Mouse (Mus musculus) cerebellum, postnatal 36 days (tissue): ENCODE data around the gene Nt5c2.

Experiments used
- DNase-seq, 2 experiments: peaks; one replicate each; pipeline ENCODE4 v3.0.0; 2021 to 2022; ENCODE audit warnings: mixed read lengths in 2 of 2

Nt5c2 gene

GRCm38 (mm10) chr19:47014447-47015381, at the start of gene Nt5c2, which contains the start of gene Ina:
Gene Nt5c2, minus strand, starts transcription at chr19:47015153.
Gene Ina, plus strand, starts transcription at chr19:47014698.
- peak; percentile 85 to 90 for DNase-seq

GRCm38 (mm10) chr19:47057684-47058083, 42.7 kb upstream of the Nt5c2 start:
- no peak for DNase-seq

- no peak for DNase-seq
Measured at GRCm38 (mm10) chr19:47053471-47053870, 38.5 kb upstream of the Nt5c2 start.

- DNase-seq, result no peak
Measured at GRCm38 (mm10) chr19:47052927-47053326, 38.0 kb upstream of the Nt5c2 start.

- DNase-seq, result peak; percentile 88 to 89
Measured at GRCm38 (mm10) chr19:47050271-47051032, 35.5 kb upstream of the Nt5c2 start, which contains the start of gene Pcgf6. Gene Pcgf6, minus strand, starts transcription at chr19:47050906.

- DNase-seq, result no peak
Measured at GRCm38 (mm10) chr19:47049840-47050239, 34.9 kb upstream of the Nt5c2 start.

- DNase-seq, result no peak
Measured at GRCm38 (mm10) chr19:47049061-47049460, 34.1 kb upstream of the Nt5c2 start.

- DNase-seq, result no peak
Measured at GRCm38 (mm10) chr19:47047236-47047833, 32.4 kb upstream of the Nt5c2 start.

GRCm38 (mm10) chr19:47046343-47046742, 31.4 kb upstream of the Nt5c2 start:
- DNase-seq, result no peak

GRCm38 (mm10) chr19:47043608-47044007, 28.7 kb upstream of the Nt5c2 start:
- no peak for DNase-seq

GRCm38 (mm10) chr19:47040720-47041473, 25.9 kb upstream of the Nt5c2 start:
- DNase-seq, result no peak

- DNase-seq, result no peak
Measured at GRCm38 (mm10) chr19:47036596-47036995, 21.6 kb upstream of the Nt5c2 start.

- DNase-seq, result no peak
Measured at GRCm38 (mm10) chr19:47034916-47035315, 20.0 kb upstream of the Nt5c2 start.

- DNase-seq, result no peak
Measured at GRCm38 (mm10) chr19:47031770-47032169, 16.8 kb upstream of the Nt5c2 start.

GRCm38 (mm10) chr19:47029796-47030195, 14.8 kb upstream of the Nt5c2 start:
- DNase-seq, result no peak

GRCm38 (mm10) chr19:47026513-47026912, 11.6 kb upstream of the Nt5c2 start:
- no peak for DNase-seq

- DNase-seq, result no peak
Measured at GRCm38 (mm10) chr19:47024954-47025353, 10.0 kb upstream of the Nt5c2 start.

- no peak for DNase-seq
Measured at GRCm38 (mm10) chr19:47023546-47023945, 8.6 kb upstream of the Nt5c2 start.

GRCm38 (mm10) chr19:47022709-47023108, 7.8 kb upstream of the Nt5c2 start:
- DNase-seq, result no peak

- DNase-seq, result peak in 1 of 2 experiments; percentile 22
Measured at GRCm38 (mm10) chr19:47019326-47019725, 4.4 kb upstream of the Nt5c2 start.

- DNase-seq, result no peak
Measured at GRCm38 (mm10) chr19:47018330-47018729, 3.4 kb upstream of the Nt5c2 start.

GRCm38 (mm10) chr19:47017831-47018230, 2.9 kb upstream of the Nt5c2 start:
- DNase-seq, result no peak
